Mouse (Mus musculus): ENCODE measurements around the gene Nxn. TPM values are rescaled to one million over a fixed set of nuclear protein-coding genes. Genes with fewer than 3 reads are reported as not detected.
A peak's percentile ranks its signal among the peaks of the same experiment; 100 is the strongest.

Gene Nxn
- polyA plus RNA-seq, 1 experiment from 2014 or later: 22.3 TPM

- Histone ChIP-seq H3K4me1 (peaks cover 19% of the 10 kb centered on the region; the same call in 1 of the 2 replicates), H3K9me3 (no peaks in the 10 kb centered on the region), H3K4me2 (no peak overlapping the region), H3K36me3 (replicated peaks) (no peaks in the 10 kb centered on the region), H3K27ac (no peak overlapping the region), H3K9ac (no peak overlapping the region), H3K4me3 (no peak overlapping the region), H3K27me3 (replicated peaks) (no peaks in the 10 kb centered on the region)
- no peak for ATAC-seq (replicated peaks)
- WGBS: 59% methylated on average over 10 of the region's 10 CpGs
Observed at GRCm38 (mm10) chr11:76286534-76287126, 112.3 kb downstream of the Nxn start.

GRCm38 (mm10) chr11:76285431-76286075 is 113.4 kb downstream of the Nxn start:
- no peak overlapping the region for H3K9ac ChIP-seq
- no peak for ATAC-seq (replicated peaks)
- no peaks in the 10 kb centered on the region for H3K9me3 ChIP-seq
- H3K27ac ChIP-seq: no peak overlapping the region
- no peaks in the 10 kb centered on the region for H3K27me3 ChIP-seq (replicated peaks)
- peaks cover 18% of the 10 kb centered on the region; the same call in 1 of the 2 replicates for H3K4me1 ChIP-seq
- H3K36me3 ChIP-seq (replicated peaks): no peaks in the 10 kb centered on the region
- no peak overlapping the region for H3K4me3 ChIP-seq
- H3K4me2 ChIP-seq: no peak overlapping the region
- WGBS: 68% methylated on average over 7 of the region's 7 CpGs

DNA sequence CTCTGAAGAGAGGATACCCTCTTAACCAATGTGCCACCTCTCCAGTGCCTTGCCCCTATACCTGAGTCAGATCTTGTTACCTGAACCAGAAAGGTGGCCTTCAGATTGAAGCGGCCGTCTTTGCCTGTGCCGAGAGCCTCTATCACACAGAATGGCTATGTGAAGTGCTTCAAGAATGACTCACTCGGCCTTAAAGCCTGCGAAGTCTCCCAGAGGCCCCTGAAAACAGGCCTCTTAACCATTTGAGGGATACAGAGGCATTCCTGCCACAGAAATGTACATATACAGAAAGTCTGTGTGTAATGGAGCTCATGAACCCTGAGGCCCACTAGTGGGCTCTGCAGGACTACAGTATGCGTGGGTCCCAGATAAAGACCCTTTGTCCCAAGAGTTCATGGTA is 115.1 kb downstream of the Nxn start:
- no peak overlapping the region for H3K27ac ChIP-seq
- 94% methylated on average over 6 of the region's 6 CpGs for WGBS
- no peaks in the 10 kb centered on the region for H3K36me3 ChIP-seq (replicated peaks)

GRCm38 (mm10) chr11:76279971-76280370 is 119.0 kb downstream of the Nxn start:
- Histone ChIP-seq H3K27me3 (replicated peaks) (no peaks in the 10 kb centered on the region), H3K27ac (no peak overlapping the region)
- 75% methylated on average over 2 of the region's 2 CpGs for WGBS

More for the DNA sequence above, 115.1 kb downstream of the Nxn start:
- ATAC-seq (replicated peaks): no peak
- Histone ChIP-seq H3K4me2 (no peak overlapping the region), H3K27me3 (replicated peaks) (no peaks in the 10 kb centered on the region), H3K9ac (no peak overlapping the region), H3K4me1 (peaks cover 12% of the 10 kb centered on the region), H3K4me3 (no peak overlapping the region), H3K9me3 (no peaks in the 10 kb centered on the region)

DNA sequence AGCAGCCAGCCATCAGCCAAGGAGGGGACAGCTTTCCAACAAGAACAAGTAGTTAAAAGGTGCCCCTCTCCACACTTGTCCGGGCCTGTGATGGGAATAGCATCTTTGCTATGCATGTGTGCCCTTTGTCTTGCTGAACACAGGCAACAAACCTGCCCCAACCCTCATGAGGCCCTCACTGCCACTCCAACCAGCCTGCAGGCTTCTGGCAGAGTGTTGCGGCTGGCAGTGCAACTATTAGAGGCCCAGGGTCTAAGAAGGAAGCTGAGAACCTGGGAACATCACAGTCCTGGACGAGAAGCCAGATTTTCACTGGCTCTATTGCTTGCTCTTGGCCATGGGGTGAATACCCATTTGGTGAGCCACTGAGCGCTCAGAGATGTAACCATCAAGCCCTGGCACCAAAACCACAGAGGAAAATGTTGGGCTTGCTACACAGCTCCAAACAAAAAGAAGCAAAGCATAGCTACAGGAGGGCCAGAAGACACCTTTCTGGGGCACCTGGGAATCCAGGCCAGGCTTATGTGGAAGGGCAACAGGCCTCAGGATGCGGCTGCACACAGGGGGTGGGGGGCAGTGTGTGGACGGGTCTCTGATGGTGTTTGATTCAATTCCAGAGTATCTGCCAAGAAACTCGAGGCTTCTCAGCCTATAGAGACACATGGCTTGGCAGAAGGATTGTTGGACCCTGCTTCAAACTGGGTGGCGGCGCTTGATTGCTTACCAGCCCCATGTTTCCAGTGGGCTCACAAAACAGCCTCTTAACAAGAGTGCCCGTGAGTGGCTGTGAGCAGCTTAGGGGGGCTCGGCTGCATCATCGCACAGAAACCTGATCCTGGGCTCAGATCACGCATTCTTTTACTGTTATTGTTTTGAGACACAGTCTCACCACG is 119.7 kb downstream of the Nxn start:
- no peak for ATAC-seq (replicated peaks)
- no peak overlapping the region for H3K9ac ChIP-seq
- 50% methylated on average over 14 of the region's 14 CpGs for WGBS

More at GRCm38 (mm10) chr11:76279971-76280370, 119.0 kb downstream of the Nxn start:
- Histone ChIP-seq H3K9me3 (no peaks in the 10 kb centered on the region), H3K36me3 (replicated peaks) (no peaks in the 10 kb centered on the region), H3K4me1 (peaks cover 7% of the 10 kb centered on the region), H3K9ac (no peak overlapping the region), H3K4me3 (no peak overlapping the region), H3K4me2 (no peak overlapping the region)
- no peak for ATAC-seq (replicated peaks)

DNA sequence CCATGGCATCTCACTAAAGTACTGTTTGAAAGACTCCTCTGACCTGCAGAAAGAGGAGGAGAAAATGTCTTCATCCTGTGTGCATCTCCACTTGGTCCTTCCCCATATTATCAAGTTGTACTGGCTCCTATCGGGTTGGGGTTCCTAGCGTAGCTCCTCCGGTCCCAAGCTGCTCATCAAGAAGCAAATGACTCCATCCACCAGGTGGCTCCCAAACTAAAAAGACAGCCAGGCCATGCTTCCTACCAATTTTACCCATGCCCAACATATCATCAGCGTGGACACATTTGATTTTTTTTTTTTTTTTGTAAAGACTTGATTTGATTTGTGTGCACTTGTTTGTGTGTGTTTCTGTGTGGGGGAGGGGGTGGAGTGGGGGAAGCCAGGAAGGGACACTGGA is 126.5 kb downstream of the Nxn start:
- Histone ChIP-seq H3K9me3 (no peaks in the 10 kb centered on the region), H3K4me1 (peaks cover 12% of the 10 kb centered on the region), H3K36me3 (replicated peaks) (no peaks in the 10 kb centered on the region), H3K27me3 (replicated peaks) (no peaks in the 10 kb centered on the region), H3K4me2 (no peak overlapping the region), H3K9ac (no peak overlapping the region), H3K4me3 (no peak overlapping the region), H3K27ac (no peak overlapping the region)
- 78% methylated on average over 4 of the region's 4 CpGs for WGBS
- ATAC-seq (replicated peaks): no peak

More for the DNA sequence above, 119.7 kb downstream of the Nxn start:
- H3K4me3 ChIP-seq: no peak overlapping the region
- peaks cover 7% of the 10 kb centered on the region for H3K4me1 ChIP-seq
- H3K36me3 ChIP-seq (replicated peaks): no peaks in the 10 kb centered on the region
- no peak overlapping the region for H3K4me2 ChIP-seq
- no peak overlapping the region for H3K27ac ChIP-seq
- H3K9me3 ChIP-seq: no peaks in the 10 kb centered on the region
- H3K27me3 ChIP-seq (replicated peaks): no peaks in the 10 kb centered on the region

- no peaks in the 10 kb centered on the region for H3K36me3 ChIP-seq (replicated peaks)
- 39% methylated on average over 6 of the region's 6 CpGs for WGBS
- peaks cover 18% of the 10 kb centered on the region for H3K4me1 ChIP-seq
- H3K4me2 ChIP-seq: no peak overlapping the region
- no peak for ATAC-seq (replicated peaks)
- peak overlapping the region; percentile 72 for H3K27ac ChIP-seq
- H3K27me3 ChIP-seq (replicated peaks): no peaks in the 10 kb centered on the region
- no peak overlapping the region for H3K9ac ChIP-seq
- no peaks in the 10 kb centered on the region for H3K9me3 ChIP-seq
- no peak overlapping the region for H3K4me3 ChIP-seq
Observed at GRCm38 (mm10) chr11:76268521-76269065, 130.3 kb downstream of the Nxn start.

DNA sequence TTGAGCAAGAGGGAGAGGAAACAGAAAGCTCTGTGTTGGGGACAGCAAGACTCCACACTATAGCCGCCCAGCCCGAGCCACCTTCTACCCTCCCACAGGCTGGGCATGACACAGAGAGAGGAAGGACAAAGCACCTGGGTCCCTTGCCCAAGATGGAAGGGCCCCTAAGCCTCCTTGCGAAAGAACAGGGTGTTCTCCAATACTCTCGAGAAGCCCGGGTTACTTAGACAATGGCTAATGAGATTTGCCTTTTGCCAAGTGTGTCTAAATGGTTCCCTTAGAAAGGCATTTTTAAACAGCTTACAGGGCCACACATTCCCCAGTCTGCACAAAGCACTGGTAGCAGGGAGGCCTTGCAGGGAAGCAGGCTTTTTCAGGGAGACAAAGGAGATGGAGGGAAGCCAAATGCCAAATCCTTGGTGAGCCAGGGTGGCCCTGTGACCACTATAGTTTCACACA is 130.9 kb downstream of the Nxn start:
- H3K4me3 ChIP-seq: no peak overlapping the region
- no peaks in the 10 kb centered on the region for H3K9me3 ChIP-seq
- H3K27me3 ChIP-seq (replicated peaks): no peaks in the 10 kb centered on the region
- peaks cover 23% of the 10 kb centered on the region for H3K4me1 ChIP-seq
- peak; percentile 65 for ATAC-seq (replicated peaks)
- H3K4me2 ChIP-seq: no peak overlapping the region
- H3K36me3 ChIP-seq (replicated peaks): no peaks in the 10 kb centered on the region
- peak overlapping the region; percentile 72 for H3K27ac ChIP-seq
- 16% methylated on average over 5 of the region's 5 CpGs for WGBS
- H3K9ac ChIP-seq: no peak overlapping the region

- Histone ChIP-seq H3K4me3 (no peak overlapping the region), H3K9me3 (no peaks in the 10 kb centered on the region), H3K4me1 (peaks cover 28% of the 10 kb centered on the region), H3K9ac (no peak overlapping the region), H3K36me3 (replicated peaks) (no peaks in the 10 kb centered on the region), H3K4me2 (no peak overlapping the region), H3K27me3 (replicated peaks) (no peaks in the 10 kb centered on the region), H3K27ac (peak overlapping the region; percentile 72)
- 18% methylated on average over 7 of the region's 7 CpGs for WGBS
- no peak for ATAC-seq (replicated peaks)
Observed at GRCm38 (mm10) chr11:76267550-76267949, 131.4 kb downstream of the Nxn start.

- Histone ChIP-seq H3K36me3 (replicated peaks) (no peaks in the 10 kb centered on the region), H3K9me3 (no peaks in the 10 kb centered on the region), H3K9ac (no peak overlapping the region), H3K4me3 (no peak overlapping the region), H3K4me2 (peak overlapping the region; percentile 29), H3K27ac (no peak overlapping the region), H3K27me3 (replicated peaks) (no peaks in the 10 kb centered on the region), H3K4me1 (peaks cover 41% of the 10 kb centered on the region)
- 7% methylated on average over 19 of the region's 19 CpGs for WGBS
- ATAC-seq (replicated peaks): peak; percentile 42
Observed at GRCm38 (mm10) chr11:76262611-76263351, 136.2 kb downstream of the Nxn start.

DNA sequence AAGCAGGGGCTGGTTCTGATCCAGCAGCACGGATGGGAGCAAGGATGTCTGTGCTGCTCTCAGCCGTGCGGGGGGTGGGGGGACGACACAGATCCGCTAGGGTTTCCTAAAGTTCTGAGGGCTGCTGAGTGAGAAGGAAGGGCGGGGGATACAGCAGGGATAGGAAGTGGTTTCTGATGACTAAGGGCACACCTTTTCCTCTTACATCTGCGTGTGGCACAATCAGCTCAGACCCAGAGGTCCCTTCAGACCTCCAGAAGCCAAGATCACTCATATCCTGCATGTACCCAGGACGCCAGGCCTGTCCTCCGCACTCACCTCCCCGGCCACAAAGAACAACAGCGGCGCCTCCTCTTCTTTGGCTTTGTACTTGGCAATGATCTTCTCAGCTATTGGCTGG is 137.7 kb downstream of the Nxn start:
- Histone ChIP-seq H3K27me3 (replicated peaks) (no peaks in the 10 kb centered on the region), H3K4me1 (peaks cover 32% of the 10 kb centered on the region), H3K9ac (no peak overlapping the region), H3K9me3 (no peaks in the 10 kb centered on the region), H3K27ac (0 out of 2 replicates have a peak overlapping the region, but pooled peaks have one; percentile 1), H3K4me2 (peak overlapping the region; percentile 1; the same call in 1 of the 2 replicates), H3K4me3 (no peak overlapping the region), H3K36me3 (replicated peaks) (no peaks in the 10 kb centered on the region)
- WGBS: 62% methylated on average over 12 of the region's 12 CpGs
- no peak for ATAC-seq (replicated peaks)
